Mouse (Mus musculus): ENCODE data around the gene Mtfmt.

- no peak for TF ChIP-seq EP300 (IDR thresholded peaks at IDR 0.05; ENCODE audit: low read depth)
- TF ChIP-seq CTCF (IDR thresholded peaks at IDR 0.05; ENCODE audit: low read depth) = no peak
Measured at GRCm38 (mm10) chr9:65462544-65462943, 27.0 kb downstream of the Mtfmt start.

Measured in liver, embryonic 14.5 days (tissue).